Mouse (Mus musculus) bone marrow macrophage, adult 2 months (primary cell): Measurements from ENCODE around the gene Ush2a.

Experiments
- CTCF ChIP-seq: IDR thresholded peaks from 2 replicates; pipeline ENCODE4 v1.5.1; 2012; ENCODE audit warnings: low read depth, mild to moderate bottlenecking, low read length, moderate library complexity
- POLR2A ChIP-seq: IDR thresholded peaks from 2 replicates; pipeline ENCODE4 v1.6.1; 2012; ENCODE audit warnings: mild to moderate bottlenecking, low read depth, low read length, borderline replicate concordance

DNA sequence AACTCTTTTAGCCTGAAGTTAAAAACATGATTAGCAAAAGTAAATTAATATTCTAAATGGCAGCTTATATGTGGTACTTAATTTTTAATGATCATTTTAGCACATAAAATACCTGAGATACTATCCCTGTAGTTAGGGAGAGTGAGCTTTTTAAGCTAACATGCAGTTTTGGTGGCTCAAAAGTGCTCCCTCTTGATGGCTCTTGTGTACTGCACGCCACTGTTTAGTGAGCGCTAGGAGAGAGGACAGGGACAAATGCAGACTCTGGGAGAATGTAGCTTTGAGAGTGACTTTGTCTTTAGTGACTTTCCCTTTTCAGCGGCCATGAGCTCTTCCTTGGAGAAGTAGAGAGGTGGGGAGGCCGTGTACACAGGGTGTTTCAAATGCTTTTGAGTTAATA lies 371.9 kb downstream of the Ush2a start:
- no peak for TF ChIP-seq CTCF
- TF ChIP-seq POLR2A, result no peak
